Mouse (Mus musculus) left cerebral cortex, postnatal 14 days (tissue): ENCODE data around the gene Desi2. TPM values are rescaled to one million over a fixed set of nuclear protein-coding genes. Genes with fewer than 3 reads are reported as not detected.
"Not testable (repeated sequence)": the region's sequence is repeated elsewhere in the genome, so short reads cannot be mapped to it uniquely, and the experiment has no call there.

Experiments used
- DNase-seq, 2 experiments: peaks; one replicate each; pipeline ENCODE4 v3.0.0; 2021 to 2022; ENCODE audit warnings: low spot score in 2 of 2, mixed read lengths in 1 of 2
- intact Hi-C: fragments of 180-260 bp; cut with DNase I; formaldehyde crosslinking; loops from one replicate; pipeline ENCODE4 v1.15.1; 2025
- long read RNA-seq, 2 experiments: library from polyadenylated mRNA; stranded (forward); transcript quantifications; one replicate each; pipeline ENCODE4 v2.0.0; 2021
- total RNA-seq, 2 experiments: library from RNA; stranded (reverse); gene quantifications; 2 replicates each; pipeline ENCODE4 v1.2.3; 2021

Desi2 gene
- total RNA-seq, result 10 to 100 TPM; 21.3 to 23.3 TPM
- long read RNA-seq, experiment 1, full-length matches to known transcripts, result 31 of 42 reads
- long read RNA-seq, experiment 1, partial matches to known transcripts, result 0 of 42 reads
- long read RNA-seq, experiment 1, other reads (novel, unspliced or antisense), result 11 of 42 reads
- long read RNA-seq, experiment 2, full-length matches to known transcripts, result 27 of 36 reads
- long read RNA-seq, experiment 2, partial matches to known transcripts, result 0 of 36 reads
- long read RNA-seq, experiment 2, other reads (novel, unspliced or antisense), result 9 of 36 reads

- intact Hi-C loops, result loop anchor here (5.0 to 10.0 kb wide), 2 partner anchors 127 to 205 kb away; partner anchors contain the start of genes Catspere2 and Cox20
- peak; percentile 94 to 98 for DNase-seq
These were observed at the start of gene Desi2 for GRCm38 (mm10) chr1:178187216-178187791. TSS of gene Desi2 (plus strand) at chr1:178187417.

DNA sequence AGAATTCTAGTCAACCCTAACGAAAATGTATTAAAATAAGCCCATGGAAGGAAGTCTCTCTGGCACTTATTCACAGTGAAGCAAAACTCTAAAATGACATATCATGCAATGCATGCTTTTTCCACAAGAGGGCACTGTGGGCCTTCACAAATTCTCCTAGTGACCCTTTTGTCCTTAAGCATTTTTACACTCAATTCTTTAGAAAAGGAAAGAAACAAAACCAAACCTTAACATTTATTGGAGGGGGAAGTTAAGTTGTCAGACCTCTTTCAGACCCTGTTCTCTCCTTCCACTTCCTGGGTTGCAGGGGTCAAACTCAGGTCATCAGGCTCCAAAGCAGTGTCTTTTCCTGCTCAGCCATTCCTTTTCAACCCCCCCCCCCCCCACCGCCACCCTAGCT is 40.7 kb upstream of the Desi2 start:
- peak; percentile 64 to 71 for DNase-seq
- intact Hi-C loops, result loop anchor here (5.0 kb wide), 1 partner anchor 156 kb away; no protein-coding TSS in a partner anchor

GRCm38 (mm10) chr1:178146915-178147314 is 40.3 kb upstream of the Desi2 start:
- intact Hi-C loops, result loop anchor here (5.0 kb wide), 1 partner anchor 155 kb away; no protein-coding TSS in a partner anchor
- DNase-seq, result not testable (repeated sequence)

DNA sequence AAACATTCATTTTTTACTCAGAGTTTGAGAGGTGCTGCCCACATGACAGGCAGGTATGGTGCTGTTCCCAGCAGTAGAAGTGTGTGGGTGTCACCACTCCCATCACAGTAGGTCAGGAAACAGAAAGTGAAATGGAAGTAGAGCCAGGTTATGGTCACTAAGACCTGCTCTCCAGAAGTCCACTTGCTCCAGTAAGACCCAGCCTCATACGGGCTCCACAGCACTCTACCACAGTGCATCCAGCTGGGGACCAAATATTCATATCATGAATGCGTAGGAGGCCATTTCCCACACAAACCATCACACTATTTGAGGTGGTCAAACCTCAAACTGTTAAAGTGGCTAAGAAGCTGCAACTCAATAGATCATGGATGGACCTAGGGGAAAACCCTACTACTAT is 5.0 kb upstream of the Desi2 start:
- DNase-seq, result no peak
- intact Hi-C loops, result loop anchor here (10.0 kb wide), 1 partner anchor 133 kb away; the partner anchor contains the start of gene Cox20

- DNase-seq, result no peak
- intact Hi-C loops, result loop anchor here (5.0 to 10.0 kb wide), 2 partner anchors 129 to 203 kb away; partner anchors contain the start of genes Catspere2 and Cox20
These were observed 1.6 kb upstream of the Desi2 start for GRCm38 (mm10) chr1:178185591-178185990.

- DNase-seq, result not testable (repeated sequence)
- intact Hi-C loops, result loop anchor here (5.0 to 10.0 kb wide), 2 partner anchors 127 to 206 kb away; partner anchors contain the start of genes Catspere2 and Cox20
These were observed 593 bp downstream of the Desi2 start for GRCm38 (mm10) chr1:178187810-178188209.

- no peak for DNase-seq
- intact Hi-C loops, result loop anchor here (5.0 to 10.0 kb wide), 2 partner anchors 126 to 206 kb away; partner anchors contain the start of genes Catspere2 and Cox20
These were observed 1.2 kb downstream of the Desi2 start for GRCm38 (mm10) chr1:178188386-178188785.

DNA sequence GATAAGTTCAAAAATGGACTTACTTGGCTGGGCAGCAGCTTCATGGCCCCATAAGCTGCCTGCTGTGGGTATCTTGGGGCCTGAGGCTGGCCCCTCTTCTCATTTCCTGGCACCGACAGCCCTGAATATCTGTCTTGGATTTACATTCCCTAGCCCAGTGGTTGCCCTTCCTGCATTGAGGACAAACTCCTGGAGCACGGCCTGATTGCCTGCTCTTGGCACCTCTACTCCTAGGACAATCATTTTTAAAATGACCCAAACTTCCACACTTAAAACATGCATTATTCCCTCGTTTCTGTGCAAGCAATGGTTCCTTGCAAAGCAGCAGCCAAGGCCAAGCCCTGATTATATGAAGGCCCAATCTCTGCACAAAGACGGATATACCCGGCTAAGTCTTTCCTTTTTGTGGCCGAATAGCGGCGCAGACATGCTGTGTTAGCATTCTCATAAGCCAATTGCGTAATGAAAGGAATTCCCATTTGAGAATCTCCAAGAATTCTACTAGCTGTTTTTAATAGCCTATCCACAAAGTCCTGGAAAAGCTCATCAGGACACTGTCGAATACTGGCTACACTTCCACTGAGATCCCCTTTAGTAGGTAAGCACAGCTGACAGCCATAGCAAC is 18.6 kb downstream of the Desi2 start:
- DNase-seq, result no peak
- intact Hi-C loops, result no loop called here

- DNase-seq, intact Hi-C loops: not testable (repeated sequence)
These were observed 20.6 kb downstream of the Desi2 start for GRCm38 (mm10) chr1:178207856-178208255.

- no peak for DNase-seq
- intact Hi-C loops, result no loop called here
These were observed 22.7 kb downstream of the Desi2 start for GRCm38 (mm10) chr1:178209966-178210365.

GRCm38 (mm10) chr1:178217157-178217556 is 29.9 kb downstream of the Desi2 start:
- DNase-seq, result no peak
- intact Hi-C loops, result no loop called here

DNA sequence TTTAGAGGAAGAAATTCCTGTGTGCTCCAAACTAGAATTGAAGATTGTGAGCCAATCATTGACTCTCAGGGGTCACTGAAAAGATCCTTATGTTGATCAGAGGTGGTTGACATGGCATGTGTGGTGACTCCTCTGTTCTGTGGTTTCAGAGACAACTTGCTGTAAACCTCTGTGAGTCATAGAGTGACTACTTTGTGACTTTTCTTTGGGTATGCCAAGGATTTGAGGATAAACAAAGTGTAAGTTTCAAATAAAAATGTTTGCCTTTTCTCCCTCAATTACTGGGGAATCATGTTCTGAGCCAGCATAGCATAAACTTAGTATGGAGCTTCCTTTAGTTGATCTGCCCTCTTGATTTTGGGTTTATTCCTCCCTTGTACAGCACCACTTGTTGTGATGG is 31.1 kb downstream of the Desi2 start:
- intact Hi-C loops, result no loop called here
- DNase-seq, result no peak

DNA sequence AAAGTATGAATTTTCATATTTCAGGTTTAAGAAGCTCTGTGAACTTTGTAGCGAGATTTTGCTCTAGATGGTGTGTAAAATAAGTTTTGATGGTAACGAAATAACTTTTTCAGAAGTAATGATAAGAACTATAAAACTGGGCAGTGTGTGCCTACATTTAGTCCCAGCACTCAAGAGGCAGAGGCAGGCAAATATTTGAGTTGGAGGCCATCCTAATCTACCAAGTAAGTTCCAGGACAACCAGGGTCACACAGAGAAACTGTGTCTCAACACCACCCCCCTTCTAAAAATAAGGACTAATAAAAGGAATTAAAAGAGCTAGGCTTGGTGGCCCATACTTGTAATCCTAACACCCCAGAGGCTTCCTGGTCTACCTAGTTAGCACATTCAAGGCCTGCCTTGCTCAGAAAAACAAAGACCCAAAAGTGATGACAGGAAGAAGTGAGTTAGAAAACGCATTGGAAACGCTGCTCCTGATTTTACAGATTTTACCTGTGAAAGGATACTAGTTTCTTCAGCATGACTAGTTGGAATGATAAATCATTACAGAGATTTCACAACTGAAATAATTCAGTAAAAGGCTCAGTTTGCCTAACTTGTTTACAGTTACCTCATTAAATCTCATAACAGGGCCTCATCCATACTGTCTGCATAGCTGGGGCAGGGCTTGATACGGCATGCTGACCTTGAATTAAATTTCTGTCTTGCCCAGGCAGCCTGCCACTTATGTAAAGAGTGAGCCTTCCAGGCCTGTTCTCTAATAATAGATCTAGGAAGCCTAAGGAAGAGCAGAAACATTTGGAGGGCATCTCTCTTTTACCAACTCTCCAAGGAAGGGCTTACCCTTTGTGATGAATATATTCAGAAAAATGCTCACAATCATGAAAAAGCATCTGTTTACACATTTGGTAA is 32.2 kb downstream of the Desi2 start:
- intact Hi-C loops, result no loop called here
- DNase-seq, result no peak

DNA sequence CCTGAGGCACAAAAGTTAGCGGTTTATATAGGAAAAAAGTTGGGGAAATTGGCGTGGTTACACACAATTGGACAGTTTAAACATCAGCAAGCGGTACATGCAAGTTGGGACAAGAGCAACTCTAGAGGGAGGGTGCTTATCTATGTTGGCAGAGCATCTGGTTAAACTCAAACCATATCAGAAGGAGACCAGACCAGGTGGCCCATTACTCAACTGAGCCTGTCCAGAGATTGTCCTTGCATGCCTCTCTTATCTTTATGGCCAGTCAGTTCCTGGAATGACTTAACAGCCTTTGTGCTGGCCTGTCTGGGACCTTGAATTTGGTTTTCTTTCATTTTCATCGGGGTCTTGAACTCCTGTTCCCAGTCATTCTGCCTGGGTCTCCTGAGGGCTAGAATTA is 41.7 kb downstream of the Desi2 start:
- intact Hi-C loops, DNase-seq: not testable (repeated sequence)

GRCm38 (mm10) chr1:178234109-178234508 is 46.9 kb downstream of the Desi2 start:
- intact Hi-C loops, result no loop called here
- DNase-seq, result no peak

- intact Hi-C loops, result no loop called here
- DNase-seq, result no peak
These were observed 48.8 kb downstream of the Desi2 start for GRCm38 (mm10) chr1:178235919-178236466.

DNA sequence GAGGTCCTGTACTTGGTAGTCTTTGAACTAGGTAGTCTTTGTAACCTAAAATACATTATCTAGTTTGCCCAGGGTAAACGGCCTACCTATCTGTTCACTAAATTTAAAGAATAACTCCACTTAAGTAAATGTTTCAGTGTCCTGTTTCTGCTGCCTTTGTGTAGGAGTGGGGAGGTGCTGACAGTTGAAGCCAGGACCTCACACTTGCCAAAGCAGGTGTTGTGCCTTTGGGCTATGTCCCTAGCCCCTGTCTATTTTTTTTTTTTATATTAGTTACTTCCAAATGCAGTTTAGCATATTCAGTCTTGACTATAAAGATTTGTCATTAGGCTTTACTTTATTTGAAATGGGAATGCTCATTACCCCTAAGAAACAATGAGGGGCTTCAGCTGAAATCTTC is 51.5 kb downstream of the Desi2 start:
- intact Hi-C loops, result no loop called here
- no peak for DNase-seq

DNA sequence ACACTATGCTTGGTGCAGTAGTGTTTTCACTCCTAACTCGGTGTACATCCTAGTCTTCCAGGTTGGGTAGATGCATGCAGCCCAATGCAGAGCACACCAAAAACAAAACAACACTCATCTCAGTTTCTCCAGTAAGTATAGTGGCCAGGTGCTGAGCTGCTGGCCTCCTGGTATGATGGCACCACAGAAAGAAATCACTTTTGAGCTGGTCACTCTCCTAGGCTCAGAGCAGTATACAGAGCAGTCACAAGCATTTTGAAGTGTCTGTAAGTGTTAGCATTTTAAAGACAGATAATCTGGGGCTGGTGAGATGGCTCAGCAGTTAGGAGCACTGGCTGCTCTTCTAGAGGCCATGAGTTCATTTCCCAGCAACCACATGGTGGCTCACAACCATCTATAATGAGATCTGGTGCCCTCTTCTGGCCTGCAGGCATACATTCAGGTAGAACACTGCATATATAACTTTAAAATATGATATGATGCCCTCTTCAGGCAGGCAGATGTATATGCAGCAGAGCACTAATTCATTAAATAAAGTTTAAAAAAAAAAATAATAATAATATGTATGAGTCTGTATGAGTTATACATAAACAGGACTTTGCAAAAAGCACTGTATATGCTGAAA is 54.8 kb downstream of the Desi2 start:
- intact Hi-C loops, result no loop called here

More for the DNA sequence above, 54.8 kb downstream of the Desi2 start:
- DNase-seq, result no peak
